Mouse (Mus musculus) ES-E14 (cell line): Measurements from ENCODE around the gene Mmp7.

Source experiments
- CHD2 ChIP-seq: IDR thresholded peaks from 2 replicates; pipeline ENCODE4 v1.6.1; 2014; ENCODE audit warnings: mild to moderate bottlenecking, low read depth, low read length, inconsistent platforms
- MAFK ChIP-seq: IDR thresholded peaks from 2 replicates; pipeline ENCODE4 v1.6.1; 2014; ENCODE audit warnings: mild to moderate bottlenecking, low read depth, low read length, inconsistent platforms; ENCODE audit not compliant: insufficient read depth
- ZC3H11A ChIP-seq: IDR thresholded peaks from 2 replicates; pipeline ENCODE4 v1.6.1; 2012; ENCODE audit warnings: low read depth, mild to moderate bottlenecking, inconsistent platforms, low read length, borderline replicate concordance

DNA sequence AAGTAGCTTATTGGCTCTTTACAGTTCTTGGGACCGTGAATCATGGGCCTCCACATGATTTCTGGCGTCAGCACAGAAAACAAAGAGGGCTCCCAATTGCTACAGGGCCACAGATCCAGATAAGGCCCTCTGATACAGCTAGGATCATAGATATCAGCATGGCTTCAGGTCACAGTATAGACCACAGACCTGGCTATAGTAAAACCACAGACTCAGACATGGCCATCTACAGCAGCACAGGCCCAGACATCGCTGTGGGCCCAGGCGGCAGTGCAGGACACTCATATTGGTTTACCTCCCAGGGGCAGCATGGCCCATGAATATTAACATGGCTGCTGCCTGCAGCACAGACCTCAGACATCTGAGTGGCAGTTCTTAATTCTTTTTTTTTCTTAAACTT lies 37.1 kb downstream of the Mmp7 start:
- TF ChIP-seq MAFK, result no peak
- no peak for TF ChIP-seq ZC3H11A
- TF ChIP-seq CHD2, result no peak
